Mouse (Mus musculus) lung, adult 2 months (tissue): ENCODE measurements at regions not wholly inside any gene's neighbourhood (a gene's known extent, or its start where the extent isn't known, plus 50 kb on each side); places are given as distances from the start of the nearest gene placed in this dataset.

Source experiments
- DNase-seq: peaks from one replicate; pipeline ENCODE4 v3.0.0; 2022
- H3K4me1 ChIP-seq: fragments of 200-500 bp; 2 replicates; pipeline ENCODE4 v1.6.1; 2011; ENCODE audit warnings: low read length; ENCODE audit not compliant: control insufficient read depth, insufficient read depth
- H3K4me3 ChIP-seq: fragments of 200-500 bp; replicated peaks from 2 replicates; pipeline ENCODE3; 2011; ENCODE audit warnings: low read depth, mild to moderate bottlenecking, control low read depth, low read length; ENCODE audit errors: extremely low read depth
- CTCF ChIP-seq: fragments of 200-500 bp; IDR thresholded peaks from 2 replicates; pipeline ENCODE4 v1.5.1; 2011; ENCODE audit warnings: mild to moderate bottlenecking, low read length, control low read depth; ENCODE audit not compliant: insufficient read depth
- POLR2A ChIP-seq: fragments of 200-500 bp; IDR thresholded peaks from 2 replicates; pipeline ENCODE4 v1.6.1; 2011; ENCODE audit warnings: low read depth, mild to moderate bottlenecking, control low read depth, low read length, borderline replicate concordance; ENCODE audit errors: extremely low read depth
- WGBS: fragments of 180-500 bp; shearing (Covaris S2); methylation state at CpG from one replicate; pipeline ENCODE4 v1.1.7; 2018; 5-methylcytosine and 5-hydroxymethylcytosine counted together

GRCm38 (mm10) chr6:98626435-98626834, 283.9 kb upstream of the Gm765 start:
- H3K4me1 ChIP-seq, result 0 out of 2 replicates have a peak, but pooled peaks cover 3% of the 10 kb centered on the region
- no peak overlapping the region for H3K4me3 ChIP-seq
- TF ChIP-seq CTCF (no peak), POLR2A (no peak)
- WGBS, result 69% methylated on average over 10 of the region's 10 CpGs
- DNase-seq, result no peak

- peak; percentile 25 for DNase-seq
- H3K4me1 ChIP-seq, result 0 out of 2 replicates have a peak, but pooled peaks cover 3% of the 10 kb centered on the region
- 68% methylated on average over 3 of the region's 3 CpGs for WGBS
- H3K4me3 ChIP-seq, result no peak overlapping the region
- no peak for TF ChIP-seq CTCF
- TF ChIP-seq POLR2A, result no peak
These were observed 278.3 kb upstream of the Gm765 start for GRCm38 (mm10) chr6:98620886-98621285.

GRCm38 (mm10) chr6:98613030-98613429, 270.5 kb upstream of the Gm765 start:
- DNase-seq, result no peak
- Histone ChIP-seq H3K4me1 (no peaks in the 10 kb centered on the region), H3K4me3 (no peak overlapping the region)
- TF ChIP-seq POLR2A (no peak), CTCF (no peak)
- WGBS, result 60% methylated on average over 10 of the region's 10 CpGs

- no peak for DNase-seq
- no peaks in the 10 kb centered on the region for H3K4me1 ChIP-seq
- 46% methylated on average over 1 of the region's 1 CpGs for WGBS
- no peak for TF ChIP-seq CTCF
- TF ChIP-seq POLR2A, result no peak
- no peak overlapping the region for H3K4me3 ChIP-seq
These were observed 266.6 kb upstream of the Gm765 start for GRCm38 (mm10) chr6:98609133-98609532.

GRCm38 (mm10) chr6:98606680-98607079, 264.1 kb upstream of the Gm765 start:
- no peak for DNase-seq
- WGBS, result 54% methylated on average over 3 of the region's 3 CpGs
- no peak overlapping the region for H3K4me3 ChIP-seq
- H3K4me1 ChIP-seq, result no peaks in the 10 kb centered on the region
- no peak for TF ChIP-seq POLR2A
- TF ChIP-seq CTCF, result no peak

DNA sequence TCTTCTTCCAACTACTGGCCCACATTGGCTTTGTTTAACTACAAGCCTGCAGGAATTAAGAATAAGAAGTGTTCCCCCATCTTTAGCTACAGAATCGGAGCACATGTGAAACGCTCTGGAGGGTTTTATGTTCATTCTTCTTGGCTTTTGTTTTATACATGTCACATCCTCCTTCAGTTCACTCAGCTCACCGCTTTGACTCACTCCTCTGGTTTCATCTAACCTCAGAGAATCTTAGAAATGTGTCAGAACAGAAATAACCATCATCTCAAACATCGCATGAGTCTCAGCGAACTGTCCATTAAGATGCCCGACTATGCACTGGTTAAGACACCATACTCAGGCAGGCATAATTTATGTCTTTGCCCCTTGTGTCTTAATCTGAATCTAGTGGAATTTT, 255.1 kb upstream of the Gm765 start:
- Histone ChIP-seq H3K4me3 (no peak overlapping the region), H3K4me1 (no peaks in the 10 kb centered on the region)
- no peak for DNase-seq
- 85% methylated on average over 6 of the region's 6 CpGs for WGBS
- TF ChIP-seq CTCF (no peak), POLR2A (no peak)

DNA sequence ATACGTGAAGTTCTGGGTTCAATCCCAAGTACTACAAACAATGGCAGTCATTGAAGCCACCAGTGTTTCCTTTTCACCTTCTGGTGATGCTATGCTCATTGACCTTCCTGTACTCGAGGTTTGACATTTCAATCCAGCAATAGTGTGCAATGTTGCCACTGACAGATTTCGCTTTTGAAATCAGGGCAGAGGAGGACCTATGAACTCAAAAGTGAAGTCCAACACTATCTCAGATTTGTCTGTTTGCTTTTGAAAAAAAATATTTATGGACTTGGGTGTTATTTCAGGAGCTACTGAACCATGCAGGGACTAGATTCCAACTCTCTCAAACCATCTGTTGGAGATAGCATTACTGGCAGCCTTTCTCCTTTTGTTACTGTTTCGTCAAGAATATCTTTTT, 248.4 kb upstream of the Gm765 start:
- no peak overlapping the region for H3K4me3 ChIP-seq
- WGBS, result 65% methylated on average over 4 of the region's 4 CpGs
- H3K4me1 ChIP-seq, result no peaks in the 10 kb centered on the region
- no peak for TF ChIP-seq CTCF
- TF ChIP-seq POLR2A, result no peak
- no peak for DNase-seq

GRCm38 (mm10) chr6:98588979-98589378, 246.4 kb upstream of the Gm765 start:
- H3K4me1 ChIP-seq, result no peaks in the 10 kb centered on the region
- TF ChIP-seq POLR2A, result no peak
- no peak for TF ChIP-seq CTCF
- no peak for DNase-seq
- no peak overlapping the region for H3K4me3 ChIP-seq
- 30% methylated on average over 4 of the region's 4 CpGs for WGBS

GRCm38 (mm10) chr6:98584541-98584940, 242.0 kb upstream of the Gm765 start:
- 88% methylated on average over 4 of the region's 4 CpGs for WGBS
- DNase-seq, result no peak
- Histone ChIP-seq H3K4me3 (no peak overlapping the region), H3K4me1 (no peaks in the 10 kb centered on the region)
- TF ChIP-seq POLR2A, result no peak
- no peak for TF ChIP-seq CTCF

- no peak for DNase-seq
- WGBS, result 73% methylated on average over 2 of the region's 2 CpGs
- TF ChIP-seq CTCF (no peak), POLR2A (no peak)
- no peak overlapping the region for H3K4me3 ChIP-seq
- H3K4me1 ChIP-seq, result no peaks in the 10 kb centered on the region
These were observed 240.3 kb upstream of the Gm765 start for GRCm38 (mm10) chr6:98582826-98583225.
